Mouse (Mus musculus): ENCODE measurements around the gene Scnm1.

DNA sequence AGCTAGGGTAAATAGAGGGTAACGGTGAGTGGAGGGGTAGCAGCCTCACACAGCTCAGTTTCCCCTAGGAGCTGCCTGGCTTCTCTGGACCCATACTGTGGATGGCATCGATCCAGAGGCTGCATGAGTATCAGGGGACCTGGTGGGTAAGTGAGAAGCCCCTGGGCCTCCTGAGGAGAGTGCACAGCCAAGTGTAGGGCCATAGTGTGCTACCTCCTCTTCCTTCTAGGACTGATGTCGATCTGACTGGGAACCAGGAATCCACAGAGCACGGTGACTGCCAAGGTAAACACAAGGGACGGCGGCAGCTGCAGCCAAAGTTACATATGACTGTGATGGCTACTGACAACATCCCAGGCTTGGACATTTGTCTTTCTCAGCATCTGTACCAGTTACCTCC, 37.3 kb upstream of the Scnm1 start:
- TF ChIP-seq CTCF (IDR thresholded peaks at IDR 0.05; ENCODE audit: borderline replicate concordance, insufficient read depth, low read depth, low read length), result no peak
- TF ChIP-seq POLR2A (IDR thresholded peaks at IDR 0.05; ENCODE audit: borderline replicate concordance, insufficient read depth, low read length), result no peak

All from cerebellum, adult 2 months (tissue).